Mouse (Mus musculus): ENCODE measurements around the gene Fosl1. TPM values are rescaled to one million over a fixed set of nuclear protein-coding genes. Genes with fewer than 3 reads are reported as not detected.
"Not testable (repeated sequence)": the region's sequence is repeated elsewhere in the genome, so short reads cannot be mapped to it uniquely, and the experiment has no call there.

Gene Fosl1
- 0.34 and 0.36 TPM in 2 replicates for polyA plus RNA-seq (2012; rRNA removed)

GRCm38 (mm10) chr19:5447515-5448353 is at the start of gene Fosl1:
Fosl1 (plus strand) TSS chr19:5447547.
- WGBS = 1% methylated on average over 70 of the region's 70 CpGs
- TF ChIP-seq POLR2A (IDR thresholded peaks at IDR 0.05; ENCODE audit: borderline replicate concordance, extremely low read depth, low read depth, low read length) (no peak), CTCF (IDR thresholded peaks at IDR 0.05; ENCODE audit: insufficient read depth, low read length) (no peak)
- DNase-seq = peak; percentile 80

GRCm38 (mm10) chr19:5401073-5401472 is 46.3 kb upstream of the Fosl1 start:
- not testable (repeated sequence) for H3K4me1 ChIP-seq (ENCODE audit: control insufficient read depth, insufficient read depth, low read length); H3K4me3 ChIP-seq (replicated peaks; ENCODE audit: extremely low read depth, low read depth, low read length); DNase-seq
- WGBS = 65% methylated on average over 4 of the region's 4 CpGs

More at GRCm38 (mm10) chr19:5447515-5448353, at the start of gene Fosl1:
- H3K4me3 ChIP-seq (replicated peaks; ENCODE audit: extremely low read depth, low read depth, low read length) = peak within 1 kb of the TSS; percentile 63
- H3K4me1 ChIP-seq (ENCODE audit: control insufficient read depth, insufficient read depth, low read length) = peaks cover 8% of the 10 kb centered on the region

DNA sequence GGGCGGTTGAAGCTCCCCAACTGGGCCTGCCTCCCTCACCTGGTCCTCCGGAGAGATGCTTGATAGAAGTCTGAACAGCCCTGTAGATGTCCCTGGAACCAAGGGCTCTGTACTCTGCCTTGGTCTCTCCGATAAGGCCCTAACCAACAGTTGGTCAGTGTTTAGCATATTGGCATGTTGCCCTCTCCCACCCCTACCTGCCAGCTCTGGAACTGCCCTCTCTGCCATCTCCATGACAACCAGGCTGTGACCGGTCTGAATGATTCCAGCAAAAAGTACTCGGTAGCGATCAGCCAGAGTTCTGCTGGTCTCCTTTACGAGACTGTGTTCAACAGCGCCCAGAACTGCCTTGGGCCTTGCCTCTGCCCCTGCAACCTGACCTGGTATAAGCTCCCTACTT is 45.1 kb upstream of the Fosl1 start, which contains the start of gene Tsga10ip:
TSS of gene Tsga10ip (minus strand) at position 234 of the 400 bp plus-strand sequence.
- TF ChIP-seq CTCF (IDR thresholded peaks at IDR 0.05; ENCODE audit: insufficient read depth, low read length) (no peak), POLR2A (IDR thresholded peaks at IDR 0.05; ENCODE audit: borderline replicate concordance, extremely low read depth, low read depth, low read length) (no peak)
- 68% methylated on average over 8 of the region's 8 CpGs for WGBS
- H3K4me3 ChIP-seq (replicated peaks; ENCODE audit: extremely low read depth, low read depth, low read length) = no peak within 1 kb of the TSS
- no peak for DNase-seq
- peaks cover 3% of the 10 kb centered on the region for H3K4me1 ChIP-seq (ENCODE audit: control insufficient read depth, insufficient read depth, low read length)

DNA sequence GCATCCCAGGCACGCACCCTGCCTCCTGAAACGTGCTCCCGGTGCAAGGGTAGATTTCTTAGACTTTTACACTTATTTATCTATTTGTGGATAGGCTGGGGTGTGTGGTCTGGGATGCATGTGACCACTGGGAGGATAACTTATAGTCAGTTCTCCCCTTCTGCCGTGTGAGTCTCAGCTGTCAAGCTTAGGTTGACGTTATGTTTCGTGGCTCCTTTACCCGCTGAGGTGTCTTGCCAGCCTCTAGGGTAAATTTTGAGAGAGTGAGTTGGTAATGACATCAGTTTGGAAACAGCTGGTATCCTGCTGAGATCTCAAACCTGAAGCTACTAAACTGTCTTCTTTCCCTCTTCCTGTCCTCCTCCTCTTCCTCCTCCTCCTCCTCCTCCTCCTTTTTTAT is 41.4 kb upstream of the Fosl1 start:
- WGBS = 9% methylated on average over 7 of the region's 7 CpGs

DNA sequence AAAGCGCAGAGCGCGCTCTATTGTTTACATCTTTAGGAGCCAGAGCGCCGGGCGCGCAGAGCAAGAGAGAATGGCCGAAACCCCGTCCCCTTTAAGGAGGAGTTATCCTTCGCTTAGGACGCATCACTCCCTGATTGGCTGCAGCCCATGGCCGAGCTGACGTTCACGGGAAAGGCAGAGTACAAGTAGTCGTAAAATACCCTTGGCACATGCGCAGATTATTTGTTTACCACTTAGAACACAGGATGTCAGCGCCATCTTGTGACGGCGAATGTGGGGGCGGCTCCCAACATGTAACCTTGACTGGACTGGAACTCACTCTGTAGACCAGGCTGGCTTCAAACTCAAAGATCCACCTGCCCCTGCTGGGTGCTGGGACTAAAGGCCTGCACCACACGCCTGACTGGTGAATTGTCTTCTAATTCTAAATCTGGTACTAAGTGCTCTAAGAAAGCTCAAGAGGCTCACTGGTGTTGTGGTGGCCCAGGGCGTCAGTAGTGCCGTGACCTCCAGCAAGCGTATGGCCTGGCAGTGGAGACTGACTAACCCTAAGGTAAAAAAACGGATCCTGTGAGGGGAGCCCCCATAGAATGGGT is 40.7 kb upstream of the Fosl1 start:
- H3K4me1 ChIP-seq (ENCODE audit: control insufficient read depth, insufficient read depth, low read length) = peaks cover 16% of the 10 kb centered on the region
- 1% methylated on average over 24 of the region's 25 CpGs for WGBS

More for the DNA sequence above, 41.4 kb upstream of the Fosl1 start:
- peak overlapping the region; percentile 34 for H3K4me3 ChIP-seq (replicated peaks; ENCODE audit: extremely low read depth, low read depth, low read length)
- no peak for DNase-seq
- no peak; the same call in 1 of the 2 replicates for TF ChIP-seq POLR2A (IDR thresholded peaks at IDR 0.05; ENCODE audit: borderline replicate concordance, extremely low read depth, low read depth, low read length)
- no peak for TF ChIP-seq CTCF (IDR thresholded peaks at IDR 0.05; ENCODE audit: insufficient read depth, low read length)
- H3K4me1 ChIP-seq (ENCODE audit: control insufficient read depth, insufficient read depth, low read length) = peaks cover 16% of the 10 kb centered on the region

GRCm38 (mm10) chr19:5407133-5407532 is 40.2 kb upstream of the Fosl1 start:
- TF ChIP-seq POLR2A (IDR thresholded peaks at IDR 0.05; ENCODE audit: borderline replicate concordance, extremely low read depth, low read depth, low read length) = no peak; the same call in 1 of the 2 replicates
- TF ChIP-seq CTCF (IDR thresholded peaks at IDR 0.05; ENCODE audit: insufficient read depth, low read length) = peak; percentile 75
- H3K4me3 ChIP-seq (replicated peaks; ENCODE audit: extremely low read depth, low read depth, low read length) = peak overlapping the region; percentile 66
- DNase-seq = peak; percentile 53
- H3K4me1 ChIP-seq (ENCODE audit: control insufficient read depth, insufficient read depth, low read length) = peaks cover 16% of the 10 kb centered on the region
- 6% methylated on average over 7 of the region's 7 CpGs for WGBS

More for the DNA sequence above, 40.7 kb upstream of the Fosl1 start:
- peak overlapping the region; percentile 66 for H3K4me3 ChIP-seq (replicated peaks; ENCODE audit: extremely low read depth, low read depth, low read length)
- TF ChIP-seq POLR2A (IDR thresholded peaks at IDR 0.05; ENCODE audit: borderline replicate concordance, extremely low read depth, low read depth, low read length) = peak; percentile 75; the same call in 1 of the 2 replicates
- DNase-seq = peak; percentile 40

DNA sequence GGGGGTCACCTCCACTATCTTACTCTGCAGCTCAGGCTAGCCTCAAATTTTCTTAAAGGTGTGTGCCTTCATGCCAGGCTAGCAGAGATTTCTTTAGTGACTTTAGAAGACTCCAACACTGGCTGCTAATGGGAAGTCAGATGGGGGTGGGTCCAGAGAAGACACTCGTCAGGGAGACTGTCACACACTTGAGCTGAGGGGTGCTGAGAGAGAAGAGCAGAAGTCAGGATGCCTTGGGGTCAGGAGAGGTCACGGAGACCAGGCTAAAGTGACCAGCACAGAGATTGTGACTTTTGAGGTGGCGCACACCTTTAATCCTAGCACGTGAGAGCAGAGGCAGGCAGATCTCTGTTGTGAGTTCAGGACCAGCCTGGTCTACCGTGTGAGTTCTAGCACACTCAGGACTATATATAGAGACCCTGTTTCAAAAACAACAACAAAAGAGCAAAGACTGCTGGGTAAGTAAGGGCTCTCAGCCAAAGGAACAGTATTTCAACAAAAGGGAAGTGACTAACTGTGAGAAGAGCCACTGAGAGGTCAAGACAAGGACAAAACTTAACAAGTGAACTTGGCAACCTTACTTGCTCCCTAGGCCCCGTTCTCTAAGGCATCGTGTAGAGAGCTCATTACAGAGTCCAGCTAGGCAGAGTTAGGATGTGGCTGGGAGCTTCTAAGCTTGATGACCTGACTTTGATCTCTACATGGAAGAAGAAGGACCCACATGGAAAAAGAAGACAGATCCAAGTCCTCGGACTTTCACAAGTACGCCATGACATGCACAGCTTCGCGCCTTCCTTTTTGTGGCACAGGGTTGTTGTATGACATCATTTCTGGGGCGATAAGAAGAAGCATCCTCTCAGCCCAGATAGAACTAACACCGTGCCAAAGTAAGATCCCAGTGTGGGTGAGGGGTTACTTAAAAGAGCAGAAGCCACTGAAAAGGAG is 39.0 kb upstream of the Fosl1 start:
- no peak overlapping the region for H3K4me3 ChIP-seq (replicated peaks; ENCODE audit: extremely low read depth, low read depth, low read length)
- peaks cover 16% of the 10 kb centered on the region for H3K4me1 ChIP-seq (ENCODE audit: control insufficient read depth, insufficient read depth, low read length)
- WGBS = 50% methylated on average over 13 of the region's 13 CpGs
- peak; percentile 61; the same call in 1 of the 2 replicates for TF ChIP-seq POLR2A (IDR thresholded peaks at IDR 0.05; ENCODE audit: borderline replicate concordance, extremely low read depth, low read depth, low read length)
- no peak for TF ChIP-seq CTCF (IDR thresholded peaks at IDR 0.05; ENCODE audit: insufficient read depth, low read length)
- no peak for DNase-seq

- no peak for DNase-seq
- no peak for TF ChIP-seq CTCF (IDR thresholded peaks at IDR 0.05; ENCODE audit: insufficient read depth, low read length)
- no peak; the same call in 1 of the 2 replicates for TF ChIP-seq POLR2A (IDR thresholded peaks at IDR 0.05; ENCODE audit: borderline replicate concordance, extremely low read depth, low read depth, low read length)
- peaks cover 16% of the 10 kb centered on the region for H3K4me1 ChIP-seq (ENCODE audit: control insufficient read depth, insufficient read depth, low read length)
- WGBS = 58% methylated on average over 5 of the region's 5 CpGs
- no peak overlapping the region for H3K4me3 ChIP-seq (replicated peaks; ENCODE audit: extremely low read depth, low read depth, low read length)
These were observed 38.3 kb upstream of the Fosl1 start for GRCm38 (mm10) chr19:5409068-5409467.

- no peak overlapping the region for H3K4me3 ChIP-seq (replicated peaks; ENCODE audit: extremely low read depth, low read depth, low read length)
- TF ChIP-seq POLR2A (IDR thresholded peaks at IDR 0.05; ENCODE audit: borderline replicate concordance, extremely low read depth, low read depth, low read length) (no peak), CTCF (IDR thresholded peaks at IDR 0.05; ENCODE audit: insufficient read depth, low read length) (no peak)
- no peak for DNase-seq
- 71% methylated on average over 5 of the region's 5 CpGs for whole genome bisulfite sequencing
- H3K4me1 ChIP-seq (ENCODE audit: control insufficient read depth, insufficient read depth, low read length) = peaks cover 15% of the 10 kb centered on the region
These were observed 36.7 kb upstream of the Fosl1 start for GRCm38 (mm10) chr19:5410641-5411040.

Measured in lung, adult 2 months (tissue).